Mouse (Mus musculus): ENCODE results near the gene Cpsf4.

GRCm38 (mm10) chr5:145130191-145130590, 36.8 kb upstream of the Cpsf4 start:
- TF ChIP-seq CTCF (IDR thresholded peaks at IDR 0.05; ENCODE audit: borderline replicate concordance, insufficient read depth, low read length) (no peak), POLR2A (IDR thresholded peaks at IDR 0.05; ENCODE audit: low read depth, low read length) (no peak; the same call in 1 of the 2 replicates)

Data from embryonic fibroblast, embryonic 13.5 days (primary cell).